ENCODE assay signal across 16 mouse cellular contexts in genomic region chr4:139240334-139240733, GRCm38 (mm10). TPM values are rescaled to one million over a fixed set of nuclear protein-coding genes. Genes with fewer than 3 reads are reported as not detected.
DNase-seq lines count a peak whose midpoint lies in the region; ATAC-seq and TF ChIP-seq lines count a peak whose summit lies in the region.
"Had no signal": no experiment of that assay in that cellular context is flagged by ENCODE, and none has a peak within 500 bp of the region (broad histone marks: within the 10 kb centered on the region; RNA-seq: fewer than 3 reads in every experiment).

No protein-coding gene starts in this region.

- TF ChIP-seq CTCF in stomach, postnatal 0 days (IDR thresholded peaks at IDR 0.05; ENCODE audit: low read depth) = peak; percentile 40

- TF ChIP-seq EP300 in stomach, postnatal 0 days (optimal IDR thresholded peaks at IDR 0.05) = no peak

- H3K4me1 ChIP-seq in heart, embryonic 13.5 days = peaks cover 85% of the 10 kb centered on the region
- peaks cover 62% of the 10 kb centered on the region for H3K4me1 ChIP-seq in heart, embryonic 10.5 days
- H3K4me1 ChIP-seq in stomach, postnatal 0 days (replicated peaks; ENCODE audit: control insufficient read depth, insufficient read depth) = no peaks in the 10 kb centered on the region

- no peak for ATAC-seq in heart, embryonic 13.5 days (ENCODE audit: extremely low read depth, insufficient number of reproducible peaks, low FRiP score, low TSS enrichment)
- ATAC-seq in hematopoietic stem cell, adult 5-6 weeks (replicated peaks in 1 of 2; ENCODE audit: insufficient read depth in 1 of 2, low FRiP score in 2 of 2, low TSS enrichment in 1 of 2, low read depth in 1 of 2, poor library complexity in 2 of 2, severe bottlenecking in 2 of 2) = peak; percentile 30 to 33; a peak in 1 of 4 replicates
- ATAC-seq in stomach, postnatal 0 days (ENCODE audit: low FRiP score, low TSS enrichment) = peak; percentile 39; the same call in 1 of the 2 replicates

- H3K4me2 ChIP-seq in heart, embryonic 13.5 days = no peak overlapping the region
- no peak overlapping the region for H3K4me2 ChIP-seq in stomach, postnatal 0 days (replicated peaks; ENCODE audit: low read depth)
- H3K4me2 ChIP-seq: hindbrain, embryonic 12.5 days; midbrain, embryonic 12.5 days; stomach, embryonic 15.5 days had no signal

- no peak overlapping the region for H3K9ac ChIP-seq in heart, embryonic 13.5 days
- no peak overlapping the region for H3K9ac ChIP-seq in stomach, postnatal 0 days (ENCODE audit: low read length)
- H3K9ac ChIP-seq: hindbrain, embryonic 12.5 days; midbrain, embryonic 12.5 days; stomach, embryonic 15.5 days had no signal

- peaks cover 42% of the 10 kb centered on the region for H3K36me3 ChIP-seq in heart, embryonic 13.5 days
- H3K36me3 ChIP-seq in heart, embryonic 10.5 days = peaks cover 42% of the 10 kb centered on the region
- peaks cover 15% of the 10 kb centered on the region for H3K36me3 ChIP-seq in stomach, postnatal 0 days (ENCODE audit: control insufficient read depth, insufficient read depth, low read length)

- WGBS in heart, embryonic 13.5 days = 60% methylated on average over 6 of the region's 6 CpGs
- 85% methylated on average over 6 of the region's 6 CpGs for WGBS in heart, embryonic 10.5 days
- WGBS in stomach, postnatal 0 days = 56% methylated on average over 6 of the region's 6 CpGs

- no peak overlapping the region for H3K4me3 ChIP-seq in heart, embryonic 13.5 days
- H3K4me3 ChIP-seq in heart, embryonic 10.5 days = no peak overlapping the region
- no peak overlapping the region for H3K4me3 ChIP-seq in stomach, postnatal 0 days (ENCODE audit: low read depth, low read length)
- H3K4me3 ChIP-seq: hindbrain, embryonic 12.5 days; midbrain, embryonic 12.5 days; stomach, embryonic 15.5 days had no signal

- DNase-seq in heart, embryonic 10.5 days (ENCODE audit: low spot score) = no peak
- DNase-seq in thymus, postnatal 14 days = peak; percentile 13
- DNase-seq in thymus, postnatal 10 days (ENCODE audit: low spot score in 2 of 2) = no peak
- peak; percentile 44 for DNase-seq in stomach, postnatal 0 days (ENCODE audit: low spot score)
- DNase-seq in kidney, postnatal 10 days = no peak
- DNase-seq in ovary, adult 18-20 months (ENCODE audit: low spot score) = no peak
- DNase-seq: cerebellum, adult 11-12 months; kidney, adult 18-20 months; kidney, postnatal 4 days; layer of hippocampus, postnatal 36 days; lung, postnatal 14 days had no signal

- peak overlapping the region; percentile 80 for H3K27ac ChIP-seq in heart, embryonic 13.5 days (replicated peaks)
- H3K27ac ChIP-seq in heart, embryonic 10.5 days = no peak overlapping the region
- no peak overlapping the region; the same call in 1 of the 2 replicates for H3K27ac ChIP-seq in stomach, postnatal 0 days (replicated peaks)
- H3K27ac ChIP-seq: hindbrain, embryonic 12.5 days; midbrain, embryonic 12.5 days; stomach, embryonic 15.5 days had no signal

- no peaks in the 10 kb centered on the region for H3K27me3 ChIP-seq in heart, embryonic 13.5 days (replicated peaks)
- no peaks in the 10 kb centered on the region for H3K27me3 ChIP-seq in heart, embryonic 10.5 days (ENCODE audit: insufficient read depth, poor library complexity, severe bottlenecking)
- no peaks in the 10 kb centered on the region for H3K27me3 ChIP-seq in stomach, postnatal 0 days (ENCODE audit: control insufficient read depth, insufficient read depth, low read length)
- H3K27me3 ChIP-seq: hindbrain, embryonic 12.5 days; midbrain, embryonic 12.5 days; stomach, embryonic 15.5 days had no signal

- H3K9me3 ChIP-seq in heart, embryonic 13.5 days = no peaks in the 10 kb centered on the region
- no peaks in the 10 kb centered on the region for H3K9me3 ChIP-seq in heart, embryonic 10.5 days
- H3K9me3 ChIP-seq in stomach, postnatal 0 days (ENCODE audit: control insufficient read depth, low read length) = no peaks in the 10 kb centered on the region
- H3K9me3 ChIP-seq: hindbrain, embryonic 12.5 days; midbrain, embryonic 12.5 days; stomach, embryonic 15.5 days had no signal

RNA-seq across cellular contexts. Expression of gene Capzb, which starts 47.6 kb away (rescaled TPM):
- 376 and 386 TPM in 2 replicates for polyA plus RNA-seq in heart, embryonic 13.5 days (2015; fragmentation: Nextera tagmentation; extraction: Ambion mirVana)
- 450 and 452 TPM in 2 replicates for polyA plus RNA-seq in heart, embryonic 10.5 days (2016; fragmentation: Nextera tagmentation; extraction: Ambion mirVana)
- 96.1 and 101 TPM in 2 replicates for total RNA-seq in hematopoietic stem cell, adult 5-6 weeks (2017)
- 341 and 344 TPM in 2 replicates for polyA plus RNA-seq in stomach, postnatal 0 days (2015; fragmentation: Nextera tagmentation; extraction: Ambion mirVana)

Comparison
In these comparisons a context has a peak if more than half of its experiments do, and no peak if none do; other contexts are left out.
1. DNase-seq: peak in thymus, postnatal 14 days (single experiment) and stomach, postnatal 0 days (single experiment); none in heart, embryonic 10.5 days (single experiment), thymus, postnatal 10 days (0 of 2), kidney, postnatal 10 days (single experiment) and ovary, adult 18-20 months (single experiment).